Mouse (Mus musculus) kidney, postnatal 36 days (tissue): ENCODE measurements around the gene Tpt1.
"Not testable (repeated sequence)": the region's sequence is repeated elsewhere in the genome, so short reads cannot be mapped to it uniquely, and the experiment has no call there.

Experiments used
- DNase-seq, 2 experiments: peaks; one replicate each; pipeline ENCODE4 v3.0.0; 2021 to 2022; ENCODE audit warnings: mixed read lengths in 2 of 2

Tpt1 gene

GRCm38 (mm10) chr14:75844111-75844695 is 690 bp upstream of the Tpt1 start:
- peak; percentile 29 to 32 for DNase-seq

- DNase-seq = peak; percentile 92 to 93
Observed at GRCm38 (mm10) chr14:75845698-75846115, 814 bp downstream of the Tpt1 start.

DNA sequence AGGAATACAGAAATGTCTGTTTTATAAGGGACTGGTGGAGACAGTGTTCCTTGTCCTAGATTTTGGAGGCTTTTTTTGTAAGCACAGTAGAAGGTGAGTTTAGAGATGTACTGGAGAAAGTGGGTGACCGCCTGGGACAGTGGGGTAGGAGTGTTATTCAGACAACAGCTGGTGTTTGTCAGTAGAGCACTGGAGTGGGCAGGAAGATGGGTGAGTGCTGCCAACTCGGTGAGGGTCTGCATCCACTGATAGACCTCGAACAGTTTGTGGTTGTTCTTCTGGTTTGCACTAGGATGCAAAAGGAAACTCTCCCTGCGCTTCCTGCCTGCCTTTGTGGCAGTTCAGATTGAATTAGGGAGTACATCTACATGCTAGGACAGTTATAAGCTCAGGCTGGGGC is 2.8 kb downstream of the Tpt1 start:
- no peak for DNase-seq

DNA sequence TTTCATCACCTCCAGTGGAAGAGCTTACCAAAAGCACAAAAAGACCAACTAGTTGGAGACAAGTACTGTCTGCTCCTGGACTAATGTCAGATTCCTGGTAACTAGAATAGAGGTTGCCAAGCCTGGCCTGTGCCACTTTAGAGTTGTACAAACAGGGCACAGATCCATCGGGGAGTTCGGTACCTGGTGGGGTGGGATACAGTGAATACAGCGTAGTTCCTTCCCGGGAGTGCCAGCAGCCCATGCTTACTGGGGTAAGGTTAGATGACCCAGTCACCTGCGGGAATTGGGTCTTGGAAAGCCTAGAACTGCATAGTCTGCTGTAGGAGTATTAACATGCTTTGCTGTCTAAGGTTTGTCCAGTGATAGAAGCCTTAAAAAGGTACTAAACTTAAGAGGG is 3.6 kb downstream of the Tpt1 start:
- no peak for DNase-seq

DNA sequence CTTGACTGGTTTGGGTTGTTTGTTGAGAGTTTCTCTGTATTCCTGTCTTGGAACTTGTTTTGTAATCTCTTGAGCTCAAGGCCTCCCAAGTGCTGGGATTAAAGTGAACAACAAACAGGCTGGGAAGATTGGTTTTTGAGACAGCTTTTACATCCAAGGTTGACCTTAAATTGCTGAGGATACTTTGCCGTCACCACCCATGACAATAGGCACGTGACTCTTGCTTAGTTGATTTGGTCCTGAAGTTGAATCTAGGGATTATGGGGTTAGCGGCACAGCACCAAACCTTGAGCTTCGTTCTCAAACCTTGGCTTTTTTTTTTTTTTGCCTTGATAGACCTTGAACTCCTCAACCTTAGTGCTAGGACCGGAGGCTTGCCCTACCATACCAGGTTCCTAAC is 4.3 kb downstream of the Tpt1 start:
- DNase-seq = no peak

DNA sequence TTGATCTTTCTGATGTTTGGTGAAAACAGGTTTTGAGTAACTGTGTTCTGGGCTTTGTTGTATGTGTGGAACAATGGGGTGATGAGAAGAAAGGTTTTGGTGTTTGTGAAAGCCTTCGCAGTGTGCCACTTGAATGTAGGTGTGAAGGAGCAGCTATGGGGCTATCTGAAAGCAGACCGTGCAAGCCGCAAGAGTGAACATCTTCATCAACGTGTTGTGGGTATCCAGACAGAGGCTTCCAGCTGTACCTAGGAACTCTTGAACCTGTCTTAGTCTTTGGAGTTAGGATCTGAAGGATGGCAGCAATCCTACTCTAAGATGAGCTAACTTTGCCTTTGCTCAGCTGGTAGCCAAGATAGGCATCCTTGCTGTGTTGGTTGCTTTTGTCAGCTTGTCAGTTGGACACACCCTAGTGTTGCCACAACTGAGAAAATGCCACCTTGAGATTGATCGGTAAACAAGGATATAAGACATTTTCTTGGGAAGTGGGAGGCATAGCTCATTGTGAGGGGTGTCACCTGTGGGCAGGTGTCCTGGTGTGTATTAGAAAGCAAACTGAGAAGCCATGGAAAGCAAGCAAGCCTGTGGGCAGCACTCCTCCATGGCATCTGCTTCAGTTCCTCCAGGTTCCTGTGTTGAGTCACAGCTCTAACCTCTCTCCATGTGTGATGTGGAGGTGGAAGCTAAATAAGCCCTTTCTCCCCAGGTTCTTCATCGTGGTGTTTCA is 5.1 kb downstream of the Tpt1 start:
- no peak for DNase-seq

GRCm38 (mm10) chr14:75850819-75851218 is 5.9 kb downstream of the Tpt1 start:
- DNase-seq = no peak

DNA sequence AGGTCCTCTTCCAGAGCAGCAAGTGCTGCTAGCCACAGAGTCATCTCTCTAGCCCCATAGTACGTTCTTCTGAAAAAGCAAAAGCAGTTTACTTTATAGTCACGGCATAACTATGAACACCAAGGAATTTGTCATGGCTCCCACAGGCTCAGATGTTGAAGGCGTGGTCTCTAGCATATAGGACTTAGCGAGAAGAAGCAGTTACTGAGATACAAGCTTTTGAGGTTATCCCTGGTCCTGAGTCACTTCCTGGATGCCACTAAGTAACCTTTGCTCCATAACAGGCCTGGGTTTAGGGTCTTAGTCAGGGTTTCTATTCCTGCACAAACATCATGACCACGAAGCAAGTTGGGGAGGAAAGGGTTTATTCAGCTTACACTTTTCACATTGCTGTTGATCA is 7.1 kb downstream of the Tpt1 start:
- no peak for DNase-seq

- no peak for DNase-seq
Observed at GRCm38 (mm10) chr14:75855263-75855992, 10.5 kb downstream of the Tpt1 start.

DNA sequence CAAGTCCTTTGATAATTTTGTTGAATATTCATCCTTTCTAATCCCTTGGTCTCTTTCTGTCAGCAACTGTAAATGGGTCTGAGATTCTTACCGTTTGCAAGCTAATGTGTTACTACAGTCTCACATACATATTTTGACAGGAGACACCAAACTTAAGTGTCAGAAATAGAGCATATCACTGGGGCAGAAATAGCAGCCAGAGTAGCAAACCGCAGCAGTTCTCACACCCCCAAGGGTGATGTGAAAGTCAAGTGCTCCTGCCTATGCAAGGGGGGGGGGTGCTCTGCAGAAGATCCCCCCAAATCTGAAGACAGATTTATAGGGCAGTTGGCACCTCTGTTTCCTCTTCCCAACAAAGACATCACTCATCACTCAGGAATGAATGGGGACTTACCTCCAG is 13.3 kb downstream of the Tpt1 start:
- DNase-seq = no peak

DNA sequence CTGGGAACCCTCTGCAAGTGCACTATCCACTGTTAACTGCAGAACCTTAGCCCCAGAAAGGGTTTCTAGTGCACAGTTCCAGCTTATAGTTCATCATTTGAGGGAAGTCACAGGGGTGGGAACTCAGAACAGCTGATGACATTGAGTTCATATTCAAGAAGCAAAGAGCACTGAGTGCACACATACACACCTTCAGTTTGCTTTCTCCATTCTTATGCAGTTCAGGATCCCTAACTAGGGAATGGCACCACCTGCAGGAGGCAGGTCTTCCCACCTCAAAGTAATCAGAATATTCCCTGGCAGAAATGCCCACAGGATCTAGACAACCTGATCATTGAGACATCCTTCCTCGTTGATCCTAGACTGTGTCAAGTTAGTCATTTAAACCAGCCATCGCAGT is 14.7 kb downstream of the Tpt1 start:
- DNase-seq = no peak

DNA sequence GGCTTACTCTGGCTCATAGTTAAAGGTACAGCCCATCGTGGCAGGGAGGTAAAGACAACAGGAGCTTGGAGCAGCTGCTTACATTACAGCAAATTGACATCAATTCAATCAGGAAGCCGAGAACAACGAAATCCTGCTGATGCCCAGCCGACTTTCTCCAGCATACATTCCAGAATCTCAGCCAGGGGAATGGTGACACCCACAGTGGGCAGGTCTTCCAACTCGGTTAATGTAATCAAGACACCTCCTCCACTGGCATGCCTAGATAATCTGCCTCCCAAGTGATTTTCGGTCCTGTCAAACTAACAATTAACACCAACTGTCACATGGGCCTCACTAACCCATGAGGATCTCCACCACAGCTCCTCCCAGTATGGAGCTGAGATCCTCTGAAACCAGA is 17.8 kb downstream of the Tpt1 start:
- DNase-seq = no peak

- peak; percentile 90 to 93 for DNase-seq
Observed at GRCm38 (mm10) chr14:75863549-75864409, 18.9 kb downstream of the Tpt1 start.

GRCm38 (mm10) chr14:75866706-75867333 is 21.9 kb downstream of the Tpt1 start:
- DNase-seq = no peak

GRCm38 (mm10) chr14:75868028-75868427 is 23.1 kb downstream of the Tpt1 start:
- DNase-seq = not testable (repeated sequence)

DNA sequence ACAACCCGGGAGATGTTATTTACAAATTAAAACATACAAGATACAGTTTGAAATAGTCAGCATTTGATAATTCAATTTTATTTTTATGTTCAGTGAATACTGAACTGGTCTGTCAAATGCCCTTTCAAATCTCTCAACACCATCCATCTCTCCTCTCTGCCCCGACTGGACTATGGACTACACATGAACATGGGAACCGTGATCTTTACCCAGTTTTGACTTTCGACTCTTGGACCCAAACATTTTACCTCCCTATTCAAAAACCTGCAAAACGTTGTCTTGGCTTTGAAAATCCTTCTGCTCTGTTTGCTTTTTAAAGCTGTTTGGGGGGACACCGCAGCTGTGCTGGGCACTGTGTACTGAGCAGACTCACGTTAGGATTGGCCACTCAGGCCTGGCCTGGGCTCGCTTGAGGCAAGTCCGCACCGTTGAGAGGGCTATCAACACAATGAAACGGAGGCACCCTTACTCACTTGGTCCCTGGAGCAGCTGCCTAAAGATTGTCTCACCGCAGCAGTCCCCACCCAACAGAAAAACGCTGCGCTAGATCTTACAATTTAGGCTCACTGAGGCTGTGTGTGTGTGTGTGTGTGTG is 25.0 kb downstream of the Tpt1 start:
- DNase-seq = peak; percentile 36 to 49

DNA sequence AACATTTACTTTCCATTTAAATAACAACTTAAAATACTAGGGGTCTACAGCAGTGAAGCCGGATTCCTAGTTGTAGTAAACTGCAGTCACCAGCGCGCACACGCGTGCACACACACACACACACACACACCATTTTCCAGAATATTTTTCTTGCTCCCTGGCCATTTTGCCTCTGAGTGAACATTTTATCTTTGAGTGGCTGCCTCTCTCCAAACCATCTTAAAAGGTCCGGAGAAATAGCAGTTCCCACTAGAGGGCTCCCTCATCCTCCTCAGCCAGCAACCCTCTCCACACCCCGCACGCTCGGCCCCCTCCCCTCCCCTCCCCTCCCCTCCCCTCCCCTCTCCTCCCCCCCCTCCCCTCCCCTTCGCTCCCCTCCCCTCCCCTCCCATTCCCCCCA is 25.7 kb downstream of the Tpt1 start:
- DNase-seq = peak; percentile 58 to 66

DNA sequence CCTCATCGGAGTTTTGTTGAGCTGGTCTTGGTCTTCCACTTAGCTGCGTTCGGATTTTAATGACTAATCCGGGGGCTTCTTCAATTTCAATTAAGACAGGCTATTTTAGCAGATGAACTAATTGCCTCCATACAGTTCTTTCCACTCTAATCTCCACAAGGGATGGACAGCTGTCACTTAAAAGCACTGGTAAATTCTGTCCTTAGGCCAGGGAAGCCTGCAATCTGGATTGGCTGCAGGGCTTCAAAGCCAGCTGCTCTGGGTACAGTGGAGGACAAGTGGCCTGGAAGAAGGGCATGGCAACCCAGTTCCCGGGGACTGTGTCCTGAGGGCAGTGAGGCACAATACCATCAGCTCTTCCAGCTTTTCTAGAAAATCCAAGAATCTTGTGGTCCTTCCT is 26.2 kb downstream of the Tpt1 start:
- no peak for DNase-seq

DNA sequence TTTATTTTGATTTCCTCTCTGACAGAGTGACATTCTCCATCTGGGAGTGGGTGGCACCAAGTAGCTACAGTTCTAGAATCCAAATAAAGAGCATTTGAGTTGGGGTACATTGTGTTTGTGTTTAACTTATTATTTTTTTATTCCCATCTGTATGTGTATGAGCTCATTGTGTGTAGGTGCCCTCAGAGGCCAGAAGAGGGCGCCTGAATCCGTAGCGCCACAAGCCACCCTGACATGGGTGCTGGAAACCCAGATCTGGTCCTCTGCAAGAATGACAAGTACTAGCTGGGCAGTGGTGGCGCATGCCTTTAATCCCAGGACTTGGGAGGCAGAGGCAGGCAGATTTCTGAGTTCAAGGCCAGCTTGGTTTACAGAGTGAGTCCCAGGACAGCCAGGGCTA is 26.9 kb downstream of the Tpt1 start:
- no peak for DNase-seq

DNA sequence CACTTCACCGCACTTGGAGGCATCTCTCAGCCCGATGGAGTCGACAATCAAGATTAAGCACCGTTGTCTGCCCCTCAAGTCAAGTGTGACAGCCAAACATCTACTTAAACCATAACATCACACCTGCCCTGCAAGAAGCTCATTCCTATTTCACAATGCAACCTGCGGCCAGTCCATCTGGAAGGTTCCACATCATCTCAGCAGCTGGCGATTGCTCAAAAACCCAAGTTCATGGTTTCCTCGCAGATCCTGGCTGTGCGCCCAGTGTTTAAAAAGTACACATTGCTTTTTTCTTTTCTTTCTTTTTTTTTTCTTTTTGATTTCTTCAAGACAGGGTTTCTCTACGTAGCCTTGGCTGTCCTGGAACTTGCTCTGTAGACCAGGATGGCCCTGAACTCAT is 28.7 kb downstream of the Tpt1 start:
- DNase-seq = peak; percentile 58 to 81

GRCm38 (mm10) chr14:75876320-75877043 is 31.6 kb downstream of the Tpt1 start:
- peak; percentile 77 to 91 for DNase-seq
